Mouse (Mus musculus) heart, adult 8-10 months (tissue): ENCODE data around the gene Rasgrp3. TPM values are rescaled to one million over a fixed set of nuclear protein-coding genes. Genes with fewer than 3 reads are reported as not detected.
"Not testable (repeated sequence)": the region's sequence is repeated elsewhere in the genome, so short reads cannot be mapped to it uniquely, and the experiment has no call there.

Experiments
- DNase-seq: peaks from one replicate; pipeline ENCODE4 v3.0.0; 2022; ENCODE audit warnings: low spot score
- total RNA-seq, 4 experiments: library from RNA; stranded (reverse); gene quantifications; 2 replicates each; pipeline ENCODE4 v1.2.4; 2022

Gene Rasgrp3
- total RNA-seq, result 10 to 100 TPM; 19.3 to 34.3 (median 30.2) TPM

DNA sequence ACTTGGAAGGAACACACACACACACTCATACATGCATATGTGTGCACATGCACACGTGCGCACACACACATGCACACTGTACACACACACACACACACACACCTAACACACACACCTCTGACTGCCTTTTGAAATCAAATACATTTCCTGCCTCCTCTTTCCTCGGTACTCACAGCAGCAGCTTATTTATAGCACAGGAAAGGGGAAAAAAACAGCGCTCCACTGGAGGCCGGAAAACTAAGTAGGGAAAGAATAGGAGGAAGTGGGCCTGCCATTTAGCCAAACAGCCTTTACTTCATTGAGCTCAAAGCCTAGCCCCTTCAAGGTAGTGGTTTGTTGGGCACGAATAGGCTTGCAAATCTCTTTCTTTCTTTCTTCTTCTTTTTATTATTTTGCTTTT lies at the start of gene Rasgrp3:
Rasgrp3 (plus strand) TSS at position 298 of the 400 bp plus-strand sequence.
- peak; percentile 86 for DNase-seq

DNA sequence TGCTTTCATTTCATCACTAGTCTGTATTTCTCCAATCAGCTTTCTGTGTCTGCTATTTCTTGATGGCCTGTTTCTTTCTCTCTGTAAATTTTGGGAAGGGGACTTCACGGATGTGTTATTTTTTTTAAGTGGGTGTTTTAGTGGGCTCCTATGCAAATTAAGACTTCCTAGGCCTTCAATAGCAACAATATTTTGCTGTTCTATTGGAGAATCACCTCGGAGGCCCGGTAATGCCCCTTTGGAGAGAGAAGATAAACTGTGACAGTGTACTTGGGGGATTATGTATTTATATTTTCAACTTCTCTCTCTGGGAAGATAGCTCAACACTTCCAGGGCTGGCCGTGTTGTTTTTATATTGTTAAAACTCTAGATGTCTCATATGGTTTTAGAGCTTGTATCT lies 47.3 kb upstream of the Rasgrp3 start:
- DNase-seq, result no peak

DNA sequence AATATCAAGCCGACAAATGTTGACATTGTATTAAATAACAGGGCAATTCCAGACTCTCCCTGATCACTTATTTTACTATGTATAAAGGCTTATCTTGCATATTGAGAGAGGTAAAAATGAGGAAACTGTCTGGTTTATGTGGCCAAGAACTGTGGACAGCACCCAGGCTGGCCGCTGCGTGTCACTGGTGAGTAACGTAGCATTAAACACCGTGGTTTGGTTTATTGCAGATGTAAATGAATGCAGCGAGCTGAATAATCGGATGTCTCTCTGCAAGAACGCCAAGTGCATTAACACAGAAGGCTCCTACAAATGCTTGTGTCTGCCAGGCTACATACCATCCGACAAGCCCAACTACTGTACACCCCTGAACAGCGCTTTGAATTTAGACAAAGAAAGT lies 45.6 kb upstream of the Rasgrp3 start:
- DNase-seq, result no peak

DNA sequence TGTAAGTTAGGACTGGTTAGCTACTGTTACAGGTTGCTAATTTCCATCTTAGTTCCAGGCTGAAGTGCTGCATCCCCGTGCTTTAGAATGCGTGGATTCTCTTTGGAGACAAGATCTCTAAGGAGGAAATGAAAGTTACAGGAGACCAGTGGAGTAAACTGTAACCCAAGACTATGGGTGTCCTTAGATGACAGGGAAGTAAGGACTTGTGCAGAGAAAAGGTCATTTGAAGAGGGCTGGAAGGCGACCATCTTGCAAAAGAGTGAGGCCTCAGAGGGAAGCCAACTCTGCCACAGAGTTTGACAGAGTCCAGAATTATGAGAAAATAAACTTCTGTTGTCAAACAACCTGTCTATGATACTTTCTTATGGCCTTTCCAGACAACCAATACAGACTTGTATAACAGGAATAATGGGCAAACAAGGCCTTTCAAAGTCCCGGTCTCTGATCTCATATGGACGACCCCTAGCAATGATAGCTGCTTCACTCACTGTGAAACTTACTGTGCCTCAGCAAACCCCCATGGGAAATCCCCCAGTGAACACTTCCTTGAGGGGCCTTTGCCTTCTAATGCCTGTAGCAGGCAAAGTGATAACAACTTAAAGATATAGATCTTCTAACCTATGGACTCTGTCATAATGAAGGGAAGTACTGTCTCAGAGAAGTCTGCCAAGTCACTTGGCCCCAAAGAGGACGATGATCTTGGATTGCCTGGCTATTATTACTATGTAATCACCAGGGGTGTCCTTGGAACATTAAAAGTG lies 44.1 kb upstream of the Rasgrp3 start:
- DNase-seq, result no peak

DNA sequence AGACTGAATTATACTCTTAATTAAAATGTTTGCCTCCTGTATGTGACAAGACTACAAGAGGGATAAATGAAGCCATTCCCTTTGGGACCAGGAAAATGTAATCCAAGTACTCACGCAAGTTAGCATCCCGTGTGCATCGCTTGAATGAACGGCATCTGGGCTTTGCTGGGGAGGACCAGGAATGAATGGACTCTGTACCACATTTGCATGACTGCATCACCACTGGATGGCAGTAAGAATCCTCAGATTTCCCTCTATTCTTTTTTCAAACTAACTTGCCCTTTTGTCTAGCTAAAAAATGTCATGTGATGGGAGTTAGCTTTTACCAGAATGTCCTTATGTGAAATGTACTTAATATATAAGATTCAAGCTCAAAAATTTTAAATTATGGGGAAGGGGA lies 29.3 kb upstream of the Rasgrp3 start:
- DNase-seq, result peak; percentile 48

DNA sequence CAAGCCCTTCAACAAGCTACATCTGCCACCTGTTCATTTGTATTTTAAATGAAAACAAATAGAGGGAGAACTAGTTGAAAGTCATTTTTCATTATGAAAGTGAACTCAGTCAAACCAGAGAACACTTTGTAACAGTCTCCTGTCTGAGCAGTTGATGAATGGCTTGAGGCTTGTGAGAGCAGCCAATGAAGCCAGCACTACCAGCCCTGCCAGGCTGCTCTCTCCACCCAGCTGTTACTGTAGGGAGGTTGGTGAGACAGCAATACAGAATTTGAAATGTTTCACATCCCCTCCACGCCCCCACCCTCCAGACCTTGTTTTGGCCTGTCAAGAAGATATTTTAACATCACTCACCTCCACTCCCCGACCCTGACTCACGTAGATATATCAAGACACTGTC lies 18.8 kb upstream of the Rasgrp3 start:
- no peak for DNase-seq

DNA sequence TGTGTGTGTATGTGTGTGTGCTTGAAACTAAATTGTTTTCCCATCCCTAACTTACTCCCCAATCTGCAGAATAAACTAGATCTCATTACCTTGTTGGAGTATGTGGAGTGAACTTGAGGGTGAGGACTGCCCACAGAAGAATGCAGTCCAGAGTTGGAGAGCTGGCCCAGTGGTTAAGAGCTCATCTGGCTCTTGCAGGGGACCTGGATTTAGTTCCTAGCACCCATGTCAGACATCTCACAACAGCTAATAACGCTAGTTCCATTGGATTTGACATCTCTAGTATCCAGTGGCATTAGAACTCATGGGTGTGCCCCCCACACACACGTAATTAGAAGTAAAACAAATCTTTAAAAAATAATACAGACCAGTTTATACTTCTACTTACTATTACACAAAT lies 1.5 kb upstream of the Rasgrp3 start:
- no peak for DNase-seq

DNA sequence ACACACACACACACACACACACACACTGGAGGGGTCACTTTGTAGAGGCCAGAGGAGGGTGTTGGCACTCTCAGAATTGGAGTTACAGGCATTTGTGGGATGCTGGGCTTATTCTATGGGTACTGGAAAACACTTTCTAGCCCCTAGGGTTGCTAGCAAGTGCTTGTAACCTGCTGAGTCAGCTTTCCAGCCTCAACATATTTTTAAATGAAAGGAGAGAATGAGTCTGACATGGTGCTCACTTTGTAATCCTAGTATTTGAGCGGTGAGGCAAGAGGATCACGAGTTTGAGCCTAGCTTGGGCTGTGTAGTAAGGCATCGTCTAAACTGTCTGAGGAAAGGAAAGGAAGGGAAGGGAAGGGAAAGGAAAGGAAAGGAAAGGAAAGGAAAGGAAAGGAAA lies 825 bp upstream of the Rasgrp3 start:
- DNase-seq, result no peak

DNA sequence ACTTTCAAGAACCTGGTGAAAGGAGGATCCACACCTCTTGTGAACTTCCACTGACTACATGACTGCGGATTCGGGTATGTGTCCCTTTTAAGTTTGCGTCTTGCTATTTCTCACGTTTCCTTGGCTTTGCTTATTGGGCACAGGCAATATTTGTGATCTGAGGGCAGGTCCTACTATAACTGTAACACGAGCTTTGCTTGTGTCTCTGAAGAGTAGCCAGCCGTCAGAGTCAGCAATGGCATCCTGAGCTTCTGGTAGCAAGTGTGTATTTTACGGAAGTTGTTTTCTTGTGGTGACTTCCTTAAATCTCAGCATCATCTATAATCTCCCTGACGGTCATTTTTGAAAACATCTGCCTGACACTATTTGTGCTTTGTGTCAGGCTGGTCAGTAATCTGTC lies 399 bp downstream of the Rasgrp3 start:
- peak; percentile 38 for DNase-seq

DNA sequence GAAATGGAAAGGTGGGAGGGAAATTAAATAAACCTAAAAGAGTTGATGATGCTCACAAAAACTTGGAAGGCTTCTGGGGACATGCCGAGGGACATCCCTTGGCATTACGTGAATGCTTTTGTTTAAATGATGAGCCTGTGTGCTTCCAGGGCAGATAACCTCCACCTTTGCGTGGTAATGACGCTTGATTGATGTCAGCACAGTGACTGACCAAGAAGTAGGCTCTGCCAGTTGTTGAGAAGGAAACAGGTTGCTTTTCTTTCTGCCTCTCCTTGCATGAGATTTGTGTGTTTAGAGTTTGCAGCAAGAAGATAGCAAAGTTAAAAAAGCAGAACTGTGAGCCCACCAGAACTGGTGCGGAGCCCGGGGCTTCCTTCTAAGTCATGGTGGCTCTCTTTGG lies 1.1 kb downstream of the Rasgrp3 start:
- no peak for DNase-seq

DNA sequence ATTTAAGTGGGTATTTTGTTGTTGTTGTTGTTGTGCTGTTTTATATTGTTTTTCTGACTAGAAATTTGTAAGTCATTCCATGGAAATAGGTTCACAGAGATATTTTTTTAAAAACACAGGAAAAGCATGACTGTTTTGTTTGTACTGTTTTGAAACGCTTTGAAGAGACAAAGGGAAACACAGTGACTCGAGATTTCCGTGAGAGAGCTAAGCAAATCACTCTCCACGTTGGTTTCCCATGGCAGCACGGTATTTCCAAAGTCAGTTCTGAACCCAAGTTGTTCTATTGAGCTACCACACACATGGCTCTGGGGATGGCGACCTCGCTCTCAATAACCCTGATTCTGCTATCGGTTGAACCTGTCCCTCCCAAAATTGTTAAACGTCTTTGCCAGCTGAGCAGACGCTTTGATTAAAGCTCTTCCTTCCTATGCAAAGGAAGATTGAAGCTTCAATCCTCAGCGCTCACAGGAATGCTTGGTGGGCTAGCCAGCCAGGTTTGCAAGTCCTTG lies 1.6 kb downstream of the Rasgrp3 start:
- DNase-seq, result no peak

DNA sequence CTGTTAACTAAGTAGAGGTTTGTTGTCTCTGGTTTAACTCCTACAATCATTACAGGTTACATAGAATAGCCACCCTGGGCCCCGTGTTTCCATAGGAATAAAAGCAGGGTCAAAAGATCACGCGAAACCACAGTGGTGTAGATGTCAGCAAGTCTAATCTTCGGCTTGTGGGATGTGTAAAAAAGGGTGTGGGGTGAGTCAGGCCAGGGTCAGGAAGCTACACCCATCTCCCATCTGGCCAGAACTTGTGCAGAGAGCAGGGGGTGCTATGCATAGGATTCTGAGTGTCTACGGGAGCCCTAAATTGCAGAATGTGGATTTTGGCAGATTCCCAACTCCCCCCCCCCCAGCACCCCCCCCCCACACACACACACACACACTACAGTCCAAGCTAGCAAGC lies 2.5 kb downstream of the Rasgrp3 start:
- peak; percentile 52 for DNase-seq

DNA sequence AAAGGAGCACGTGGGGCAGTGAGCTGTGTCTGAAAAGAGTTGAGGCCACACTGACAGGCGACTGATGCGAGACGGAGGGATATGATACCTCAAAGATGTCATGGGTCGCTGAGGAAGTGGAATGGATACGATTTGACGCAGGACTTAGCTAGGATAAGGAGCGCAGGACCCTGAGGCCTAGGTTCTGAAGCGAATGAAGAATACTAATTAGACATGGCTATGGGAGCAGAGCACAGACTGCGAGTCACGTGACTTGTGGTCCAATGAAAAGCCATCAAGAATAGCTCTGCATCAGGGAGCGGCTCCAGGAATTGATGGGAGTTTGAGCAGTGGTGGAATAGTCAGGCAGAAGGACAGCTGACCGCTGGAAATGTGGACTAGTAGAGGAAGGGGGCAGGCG lies 3.4 kb downstream of the Rasgrp3 start:
- DNase-seq, result no peak

DNA sequence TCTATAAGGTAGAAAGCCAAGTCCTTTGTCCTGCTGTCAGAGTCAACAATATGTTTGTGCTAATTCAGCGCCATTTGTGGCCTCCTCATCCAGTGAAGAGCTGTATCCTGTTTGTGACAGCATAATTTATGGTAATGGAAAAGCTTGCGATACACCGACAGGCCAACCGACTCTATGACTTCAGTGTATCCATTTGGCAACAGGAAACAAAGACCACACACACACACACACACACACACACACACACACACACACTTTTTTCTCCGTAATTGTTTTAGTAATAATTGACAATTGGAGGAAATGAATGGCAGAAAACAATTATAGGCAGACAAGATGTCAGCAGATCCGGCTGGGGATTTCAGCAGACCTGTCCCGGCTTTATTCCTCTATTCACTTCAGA lies 4.9 kb downstream of the Rasgrp3 start:
- peak; percentile 45 for DNase-seq

DNA sequence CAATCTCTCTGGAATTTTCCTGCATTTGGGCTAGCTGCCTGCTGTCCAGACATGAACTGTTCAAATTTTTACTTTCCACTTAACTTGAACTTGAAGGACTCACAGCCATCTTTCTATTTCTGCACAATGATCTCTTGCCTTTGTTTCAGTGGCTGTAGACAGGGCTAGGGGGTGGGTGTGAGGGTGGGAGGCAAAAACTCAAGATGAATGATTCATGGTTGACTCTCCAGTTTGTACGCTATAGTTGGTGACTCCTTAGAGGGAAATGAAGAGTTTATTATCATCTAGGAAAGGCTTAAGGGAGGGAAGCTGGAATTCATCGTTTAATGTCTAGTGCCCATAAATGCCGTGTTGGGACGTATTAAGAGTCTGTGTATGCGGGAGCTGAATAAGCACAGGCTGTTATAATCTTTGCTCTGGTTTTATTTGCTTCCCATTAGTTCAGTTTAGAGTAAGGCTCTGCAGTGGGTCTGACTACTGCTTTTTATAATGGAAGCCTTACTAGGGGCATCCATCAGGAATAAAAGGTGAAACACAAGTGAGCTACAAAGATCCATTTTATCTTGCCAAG lies 5.6 kb downstream of the Rasgrp3 start:
- DNase-seq, result no peak

DNA sequence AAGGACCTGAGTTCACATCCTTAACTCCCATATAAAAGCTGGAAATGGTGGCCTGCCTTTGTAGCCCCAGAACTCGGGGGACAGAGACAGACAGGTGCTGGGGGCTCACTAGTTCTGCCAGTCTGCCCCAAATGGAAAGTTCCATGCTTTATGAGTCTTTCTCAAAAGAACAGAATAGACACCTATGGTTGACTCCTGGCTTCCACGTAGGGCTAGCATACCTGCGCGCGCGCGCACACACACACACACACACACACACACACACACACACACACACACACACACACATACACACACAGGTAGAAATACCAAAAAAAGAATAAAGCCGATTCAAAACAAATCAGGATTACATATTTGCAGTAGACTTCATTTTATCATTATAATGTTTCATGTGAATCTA lies 6.7 kb downstream of the Rasgrp3 start:
- DNase-seq, result no peak

DNA sequence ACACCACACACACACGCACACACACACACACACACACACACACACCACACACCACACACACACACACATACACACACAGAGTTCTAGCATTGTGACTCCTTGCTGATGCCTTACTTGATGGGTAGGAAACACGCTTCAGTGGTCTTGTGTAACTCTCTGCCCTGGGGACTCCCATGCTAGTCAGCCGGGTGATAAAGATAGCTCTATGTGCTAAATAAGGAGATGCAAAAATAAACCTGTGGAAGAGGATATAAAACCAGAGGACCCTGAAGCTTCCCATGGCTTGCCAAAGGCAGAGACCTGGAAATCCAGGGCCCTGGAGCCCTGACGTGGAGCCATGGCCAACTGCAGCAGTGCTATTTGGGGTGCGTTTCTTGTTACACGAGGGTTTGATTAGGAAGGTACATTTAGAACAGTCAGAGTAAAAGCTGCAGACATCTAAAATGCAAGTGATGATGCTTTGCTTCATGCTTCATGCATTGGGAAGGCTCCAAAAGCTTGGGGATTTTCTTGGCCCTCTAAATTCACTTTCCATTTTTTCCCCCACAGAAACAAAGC lies 7.4 kb downstream of the Rasgrp3 start:
- no peak for DNase-seq

DNA sequence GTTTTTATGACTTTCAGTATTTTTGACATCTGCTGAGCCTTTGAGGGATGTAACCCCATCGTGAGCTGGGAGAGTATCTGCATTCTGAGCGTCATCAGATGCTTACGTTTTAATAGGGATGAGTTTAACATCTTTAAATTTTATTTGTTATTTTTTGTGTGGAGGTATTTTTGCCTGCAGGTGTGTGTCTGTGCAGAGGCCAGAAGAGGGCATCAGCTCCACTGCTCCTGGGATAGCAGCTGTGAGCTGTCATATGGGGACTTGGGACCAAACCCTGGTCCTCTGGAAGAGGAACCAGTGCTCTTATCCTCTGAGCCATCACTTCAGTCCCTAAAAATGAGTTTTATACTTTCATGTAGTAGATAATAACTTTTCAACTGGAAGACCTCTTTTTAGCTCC lies 12.6 kb downstream of the Rasgrp3 start:
- no peak for DNase-seq

DNA sequence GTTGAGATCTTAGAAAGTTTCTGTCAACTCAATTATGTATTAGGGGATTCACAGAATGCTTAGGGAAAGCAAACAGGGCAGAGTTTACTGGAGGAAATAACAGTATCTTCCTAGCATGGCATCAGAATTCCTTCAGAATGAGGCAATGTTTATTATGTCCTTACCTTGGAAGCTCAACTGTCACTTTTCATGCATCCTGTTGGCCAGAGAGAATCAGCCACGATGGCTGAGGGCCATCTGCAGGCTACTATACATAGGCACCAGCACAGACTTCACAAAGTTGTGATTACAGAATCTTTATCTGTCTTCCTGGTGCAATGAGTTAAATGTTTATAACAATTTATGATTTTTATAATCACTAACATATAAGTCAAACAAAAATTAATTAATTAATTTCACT lies 13.3 kb downstream of the Rasgrp3 start:
- DNase-seq, result no peak

DNA sequence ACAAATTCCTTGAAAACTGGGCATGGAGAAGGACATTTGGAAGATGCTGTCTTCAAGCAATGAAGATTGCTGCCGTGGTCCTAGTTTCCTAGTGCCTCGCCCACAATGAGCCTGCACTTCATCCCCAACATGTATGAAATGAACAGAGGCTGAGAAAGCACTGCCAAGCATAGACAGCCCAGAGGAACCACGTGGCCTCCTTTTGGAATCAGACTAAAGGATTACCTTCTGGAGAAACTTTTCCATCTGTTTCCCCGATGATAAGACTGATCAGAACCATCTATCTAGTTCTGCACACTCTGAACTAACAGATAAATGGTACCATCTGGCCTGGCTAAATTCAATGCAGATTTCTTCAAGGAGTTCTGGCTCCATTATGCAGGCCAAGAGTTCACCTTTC lies 16.6 kb downstream of the Rasgrp3 start:
- no peak for DNase-seq

DNA sequence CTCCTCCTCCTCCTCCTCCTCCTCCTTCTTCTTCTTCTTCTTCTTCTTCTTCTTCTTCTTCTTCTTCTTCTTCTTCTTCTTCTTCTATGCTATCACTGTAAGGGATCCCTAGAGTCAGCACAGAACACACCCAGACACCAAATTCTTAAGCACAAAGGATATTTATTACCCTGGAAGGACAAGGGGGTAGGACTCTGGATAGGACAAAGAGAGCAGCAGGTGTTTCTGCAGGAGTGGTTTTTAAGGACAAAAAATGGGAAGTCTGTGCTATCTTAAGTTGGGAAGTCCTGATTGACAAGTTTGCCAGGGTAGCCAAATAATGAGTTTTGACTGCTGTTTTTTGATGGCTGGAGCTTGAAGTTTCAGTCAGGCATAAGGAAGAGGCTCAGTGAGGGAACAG lies 17.9 kb downstream of the Rasgrp3 start:
- DNase-seq, result no peak

DNA sequence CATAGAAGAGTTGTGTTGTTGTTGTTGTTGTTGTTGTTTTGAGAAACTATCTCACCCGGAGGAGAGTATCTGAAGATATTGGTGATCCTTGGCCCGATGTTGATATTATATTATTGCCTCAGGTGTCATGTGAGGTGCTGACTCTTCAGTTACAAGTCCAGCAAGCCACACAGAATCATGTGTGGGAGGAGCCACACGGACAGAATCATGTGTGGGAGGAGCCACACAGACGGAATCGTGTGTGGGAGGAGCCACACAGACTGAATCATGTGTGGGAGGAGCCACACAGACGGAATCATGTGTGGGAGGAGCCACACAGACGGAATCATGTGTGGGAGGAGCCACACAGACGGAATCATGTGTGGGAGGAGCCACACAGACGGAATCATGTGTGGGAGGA lies 20.4 kb downstream of the Rasgrp3 start:
- not testable (repeated sequence) for DNase-seq

DNA sequence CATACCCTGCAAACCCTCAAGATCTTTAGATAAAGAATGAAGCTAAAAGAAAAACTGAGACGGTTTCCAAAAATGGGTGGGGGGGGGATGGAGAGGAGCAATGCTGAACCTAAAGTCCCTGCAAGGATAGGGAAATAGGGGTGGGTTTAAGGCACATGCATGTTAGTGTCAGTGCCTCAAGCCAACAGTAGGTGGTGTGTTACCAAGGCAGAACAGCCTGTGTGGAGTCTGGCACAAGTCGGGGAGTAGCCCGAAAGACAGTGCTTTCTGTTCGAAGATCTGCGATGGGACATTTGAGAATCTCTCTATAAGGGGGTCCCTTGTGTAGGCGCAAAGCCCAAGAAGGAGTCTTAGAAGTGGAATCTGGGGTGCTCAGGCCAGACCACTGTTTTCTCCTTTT lies 24.9 kb downstream of the Rasgrp3 start:
- DNase-seq, result no peak
